Mouse (Mus musculus) liver, embryonic 14.5 days (tissue): ENCODE data around the gene Ctnna2. TPM values are rescaled to one million over a fixed set of nuclear protein-coding genes. Genes with fewer than 3 reads are reported as not detected.

Experiments used
- ATAC-seq: fragments of 200-750 bp; cut with Nextera tagmentation; 2 replicates; pipeline ENCODE4 v1.8.0; 2017; ENCODE audit warnings: moderate number of reproducible peaks, mild to moderate bottlenecking, moderate library complexity; ENCODE audit not compliant: insufficient read depth
- DNase-seq, 3 experiments: peaks; one replicate each; pipeline ENCODE4 v3.0.0-alpha.2; 2012 to 2013; ENCODE audit warnings: low read depth in 3 of 3, low spot score in 3 of 3
- H3K27ac ChIP-seq: fragments of 300-500 bp; sonication (generic); 2 replicates; pipeline ENCODE4 v1.5.1; 2014; ENCODE audit warnings: moderate library complexity, mild to moderate bottlenecking, control low read depth, inconsistent platforms
- H3K27me3 ChIP-seq: fragments of 300-500 bp; sonication (generic); 2 replicates; pipeline ENCODE4 v1.6.1; 2014; ENCODE audit warnings: mild to moderate bottlenecking, low read length, moderate library complexity; ENCODE audit not compliant: control insufficient read depth, insufficient read depth
- H3K36me3 ChIP-seq: fragments of 300-500 bp; sonication (generic); replicated peaks from 2 replicates; pipeline ENCODE4 v1.6.1; 2014; ENCODE audit warnings: low read depth; ENCODE audit not compliant: control insufficient read depth, insufficient read depth
- H3K4me1 ChIP-seq, 2 experiments: fragments of 200-500 bp in 1 of 2; fragments of 300-500 bp in 1 of 2; sonication (generic) in 1 of 2; replicated peaks; 2 replicates each; pipeline ENCODE4 v1.6.1; 2012 to 2014; ENCODE audit warnings: antibody characterized with exemption in 1 of 2, inconsistent platforms in 1 of 2, low read length in 1 of 2; ENCODE audit not compliant: control insufficient read depth in 2 of 2, insufficient read depth in 2 of 2
- H3K4me2 ChIP-seq: fragments of 300-500 bp; sonication (generic); 2 replicates; pipeline ENCODE4 v1.6.1; 2014; ENCODE audit warnings: low read depth, mild to moderate bottlenecking, control low read depth, moderate library complexity
- H3K4me3 ChIP-seq, 2 experiments: fragments of 200-500 bp in 1 of 2; fragments of 300-500 bp in 1 of 2; sonication (generic) in 1 of 2; 2 replicates each; pipeline ENCODE4 v1.5.1; 2012 to 2014; ENCODE audit warnings: low read depth in 2 of 2, low read length in 2 of 2, mild to moderate bottlenecking in 2 of 2, control low read depth in 1 of 2, inconsistent platforms in 1 of 2, moderate library complexity in 1 of 2; ENCODE audit not compliant: insufficient read depth in 1 of 2
- H3K9ac ChIP-seq: fragments of 300-500 bp; sonication (generic); replicated peaks from 2 replicates; pipeline ENCODE4 v1.6.1; 2014; ENCODE audit warnings: mild to moderate bottlenecking, control low read depth, moderate library complexity
- H3K9me3 ChIP-seq: fragments of 300-500 bp; sonication (generic); 2 replicates; pipeline ENCODE4 v1.6.1; 2016; ENCODE audit warnings: low read length, mixed read lengths; ENCODE audit not compliant: control insufficient read depth
- CTCF ChIP-seq: IDR thresholded peaks from 2 replicates; pipeline ENCODE4 v1.5.1; 2016; ENCODE audit warnings: antibody characterized with exemption, low read depth, control low read depth
- EP300 ChIP-seq: IDR thresholded peaks from 2 replicates; pipeline ENCODE4 v1.6.1; 2016; ENCODE audit warnings: antibody characterized with exemption, low read depth
- WGBS: fragments of 180-500 bp; shearing (Covaris S2); extraction: QIAGEN DNeasy Blood & Tissue Kit; methylation state at CpG from one replicate; pipeline ENCODE4 v1.1.7; 2014; ENCODE audit not compliant: insufficient replicate concordance; 5-methylcytosine and 5-hydroxymethylcytosine counted together
- polyA plus RNA-seq, 2 experiments: library from polyadenylated mRNA; depleted of rRNA in 1 of 2; stranded (reverse) in 1 of 2; unstranded in 1 of 2; fragments of >200 nt; fragmentation: Nextera tagmentation in 1 of 2; extraction: Ambion mirVana in 1 of 2; gene quantifications; 2 replicates each; pipeline versions ENCODE4 v1.2.1 to v1.2.3; 2012 to 2014

The Ctnna2 gene
- polyA plus RNA-seq, 2 experiments, result 0.08 to 0.14 TPM

GRCm38 (mm10) chr6:77578612-77579011 lies 400.9 kb downstream of the Ctnna2 start:
- Histone ChIP-seq H3K4me2 (no peak overlapping the region), H3K4me1 (no peaks in the 10 kb centered on the region), H3K27ac (no peak overlapping the region), H3K9me3 (no peaks in the 10 kb centered on the region), H3K36me3 (no peaks in the 10 kb centered on the region), H3K27me3 (no peaks in the 10 kb centered on the region), H3K9ac (no peak overlapping the region), H3K4me3 (no peak overlapping the region)
- DNase-seq (no peak), ATAC-seq (no peak)
- WGBS, result 36% methylated on average over 1 of the region's 1 CpGs
- TF ChIP-seq EP300, result no peak
- no peak for TF ChIP-seq CTCF

- no peaks in the 10 kb centered on the region for H3K4me1 ChIP-seq
- WGBS, result 29% methylated on average over 3 of the region's 3 CpGs
- H3K9ac ChIP-seq, result no peak overlapping the region
- no peak for TF ChIP-seq CTCF
- TF ChIP-seq EP300, result no peak
- no peak overlapping the region for H3K27ac ChIP-seq
- no peak overlapping the region for H3K4me3 ChIP-seq
- H3K36me3 ChIP-seq, result no peaks in the 10 kb centered on the region
- ATAC-seq (no peak), DNase-seq (no peak)
- H3K4me2 ChIP-seq, result no peak overlapping the region
- no peaks in the 10 kb centered on the region for H3K9me3 ChIP-seq
- no peaks in the 10 kb centered on the region for H3K27me3 ChIP-seq
These were observed 401.9 kb downstream of the Ctnna2 start for GRCm38 (mm10) chr6:77577585-77577984.

DNA sequence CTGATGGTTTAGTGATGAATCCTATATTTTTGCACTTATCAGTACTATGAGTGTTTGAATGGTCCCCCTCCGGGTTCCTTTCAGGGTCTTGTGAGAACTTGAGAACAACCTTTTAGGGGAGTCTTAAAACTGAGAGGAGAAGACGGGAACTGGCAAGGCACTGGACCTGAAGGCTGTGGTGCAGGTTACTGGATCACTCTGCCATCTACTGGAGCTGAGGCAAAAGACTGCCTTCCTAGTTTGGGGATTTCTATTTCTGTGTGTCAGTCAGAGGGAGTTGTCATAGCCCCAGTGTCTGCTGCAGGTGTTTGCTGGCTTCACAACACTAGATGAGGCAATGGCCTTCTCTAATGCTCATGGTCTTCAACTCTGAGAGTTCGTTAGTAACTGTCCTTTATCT lies 406.9 kb downstream of the Ctnna2 start:
- TF ChIP-seq EP300 (no peak), CTCF (no peak)
- no peaks in the 10 kb centered on the region for H3K27me3 ChIP-seq
- no peaks in the 10 kb centered on the region for H3K36me3 ChIP-seq
- ATAC-seq, result no peak
- H3K4me3 ChIP-seq, result no peak overlapping the region
- no peak for DNase-seq
- no peak overlapping the region for H3K4me2 ChIP-seq
- 36% methylated on average over 3 of the region's 3 CpGs for WGBS
- no peak overlapping the region for H3K9ac ChIP-seq
- H3K27ac ChIP-seq, result no peak overlapping the region
- no peaks in the 10 kb centered on the region for H3K9me3 ChIP-seq
- no peaks in the 10 kb centered on the region for H3K4me1 ChIP-seq

- no peak overlapping the region for H3K4me3 ChIP-seq
- H3K9me3 ChIP-seq, result no peaks in the 10 kb centered on the region
- H3K9ac ChIP-seq, result no peak overlapping the region
- WGBS, result 69% methylated on average over 3 of the region's 3 CpGs
- no peak for DNase-seq
- H3K27ac ChIP-seq, result no peak overlapping the region
- TF ChIP-seq EP300 (no peak), CTCF (no peak)
- no peaks in the 10 kb centered on the region for H3K36me3 ChIP-seq
- H3K27me3 ChIP-seq, result no peaks in the 10 kb centered on the region
- no peaks in the 10 kb centered on the region for H3K4me1 ChIP-seq
- H3K4me2 ChIP-seq, result no peak overlapping the region
- no peak for ATAC-seq
These were observed 409.6 kb downstream of the Ctnna2 start for GRCm38 (mm10) chr6:77569851-77570250.

GRCm38 (mm10) chr6:77556181-77556580 lies 423.3 kb downstream of the Ctnna2 start:
- 54% methylated on average over 1 of the region's 1 CpGs for WGBS
- no peaks in the 10 kb centered on the region for H3K4me1 ChIP-seq
- H3K27me3 ChIP-seq, result no peaks in the 10 kb centered on the region
- H3K4me2 ChIP-seq, result no peak overlapping the region
- H3K9me3 ChIP-seq, result no peaks in the 10 kb centered on the region
- no peak for TF ChIP-seq CTCF
- no peak for TF ChIP-seq EP300
- H3K27ac ChIP-seq, result no peak overlapping the region
- ATAC-seq (no peak), DNase-seq (no peak)
- no peaks in the 10 kb centered on the region for H3K36me3 ChIP-seq
- no peak overlapping the region for H3K9ac ChIP-seq
- H3K4me3 ChIP-seq, result no peak overlapping the region
